Mouse (Mus musculus): Measurements from ENCODE around the gene Dcst1. TPM values are rescaled to one million over a fixed set of nuclear protein-coding genes. Genes with fewer than 3 reads are reported as not detected.

Dcst1 gene
- polyA plus RNA-seq, 1 experiment from 2014 or later = 0.23 TPM

DNA sequence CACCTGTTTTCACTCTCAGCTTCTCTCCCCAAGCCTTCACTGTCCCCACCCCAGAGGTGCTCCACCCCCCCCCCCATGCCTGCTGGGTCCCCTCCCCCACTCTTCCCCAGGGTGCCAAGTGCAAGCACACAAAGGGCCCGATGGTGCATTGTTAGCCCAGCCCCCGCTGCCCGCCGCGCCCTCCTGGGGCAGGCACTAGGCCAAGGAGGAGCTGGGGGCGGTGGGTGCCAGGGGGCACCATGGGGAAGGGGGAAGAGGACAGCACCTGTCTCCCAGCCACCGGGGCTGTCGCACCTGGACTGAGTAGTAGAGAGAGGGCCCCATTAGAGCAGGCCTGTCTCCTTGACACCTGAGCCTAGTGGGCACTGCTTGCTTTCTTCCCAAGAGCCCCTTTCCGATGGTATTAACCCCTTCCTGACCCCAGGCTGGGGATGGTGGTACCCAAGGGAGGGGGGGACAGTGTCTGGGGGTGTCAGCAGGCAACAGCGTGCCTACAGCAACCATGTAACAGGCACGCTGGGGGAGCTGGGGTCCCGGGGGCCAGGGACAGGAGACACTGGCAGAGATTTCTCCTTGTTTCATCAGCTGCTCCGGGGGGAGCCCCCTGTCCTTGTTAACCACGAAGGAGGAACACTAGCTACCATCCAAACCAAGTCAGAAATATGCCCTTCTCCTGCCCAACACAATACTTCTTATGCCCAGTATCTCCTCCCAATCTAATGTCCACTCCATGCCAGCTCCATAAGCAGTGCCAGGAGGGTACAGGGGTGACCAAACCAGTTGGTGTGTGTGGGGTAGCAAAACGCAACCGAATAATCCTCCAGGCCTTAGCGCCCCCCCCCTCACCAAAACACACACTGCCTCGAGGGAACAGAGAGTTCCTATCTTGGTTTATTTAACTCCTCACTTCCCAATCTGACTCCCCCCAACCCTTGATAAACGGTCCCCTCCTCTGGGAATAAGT lies 25.9 kb upstream of the Dcst1 start:
- Histone ChIP-seq H3K4me2 (peak overlapping the region; percentile 84), H3K27ac (ENCODE audit: low read depth, low read length) (no peak overlapping the region), H3K9ac (ENCODE audit: low read length) (peak overlapping the region; percentile 60), H3K4me1 (ENCODE audit: control insufficient read depth, insufficient read depth, low read length) (peaks cover 38% of the 10 kb centered on the region), H3K4me3 (ENCODE audit: low read depth, low read length) (peak overlapping the region; percentile 44), H3K36me3 (ENCODE audit: control insufficient read depth, insufficient read depth, low read length) (no peaks in the 10 kb centered on the region), H3K9me3 (ENCODE audit: control insufficient read depth, low read length) (no peaks in the 10 kb centered on the region), H3K27me3 (ENCODE audit: control insufficient read depth, insufficient read depth, low read length) (peaks cover 16% of the 10 kb centered on the region)
- ATAC-seq (ENCODE audit: low FRiP score) (no peak), DNase-seq (ENCODE audit: low spot score, missing footprints) (peak; percentile 92)
- WGBS = 11% methylated on average over 19 of the region's 19 CpGs

DNA sequence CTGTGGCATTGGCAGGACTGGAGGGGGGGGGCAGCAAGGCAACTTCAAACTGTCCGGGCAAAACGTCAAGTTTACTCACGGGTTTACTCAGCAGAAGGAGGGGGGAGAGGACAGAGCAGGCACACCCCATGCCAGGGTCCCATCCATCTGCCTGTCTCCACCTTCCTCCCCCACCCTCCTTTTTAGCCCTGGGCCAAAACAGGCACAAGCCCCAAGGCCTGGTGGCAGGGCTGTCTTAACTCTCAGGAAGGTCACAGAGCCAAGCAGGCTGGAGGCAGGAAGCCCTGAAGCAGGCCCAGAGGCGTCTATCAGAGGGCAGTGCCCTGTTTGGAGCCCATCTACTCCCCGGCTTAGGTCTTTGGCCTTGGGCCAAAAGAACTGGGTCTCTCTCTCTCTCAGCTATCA lies 25.1 kb upstream of the Dcst1 start:
- Histone ChIP-seq H3K4me3 (ENCODE audit: low read depth, low read length) (no peak overlapping the region), H3K27ac (ENCODE audit: low read depth, low read length) (no peak overlapping the region)

DNA sequence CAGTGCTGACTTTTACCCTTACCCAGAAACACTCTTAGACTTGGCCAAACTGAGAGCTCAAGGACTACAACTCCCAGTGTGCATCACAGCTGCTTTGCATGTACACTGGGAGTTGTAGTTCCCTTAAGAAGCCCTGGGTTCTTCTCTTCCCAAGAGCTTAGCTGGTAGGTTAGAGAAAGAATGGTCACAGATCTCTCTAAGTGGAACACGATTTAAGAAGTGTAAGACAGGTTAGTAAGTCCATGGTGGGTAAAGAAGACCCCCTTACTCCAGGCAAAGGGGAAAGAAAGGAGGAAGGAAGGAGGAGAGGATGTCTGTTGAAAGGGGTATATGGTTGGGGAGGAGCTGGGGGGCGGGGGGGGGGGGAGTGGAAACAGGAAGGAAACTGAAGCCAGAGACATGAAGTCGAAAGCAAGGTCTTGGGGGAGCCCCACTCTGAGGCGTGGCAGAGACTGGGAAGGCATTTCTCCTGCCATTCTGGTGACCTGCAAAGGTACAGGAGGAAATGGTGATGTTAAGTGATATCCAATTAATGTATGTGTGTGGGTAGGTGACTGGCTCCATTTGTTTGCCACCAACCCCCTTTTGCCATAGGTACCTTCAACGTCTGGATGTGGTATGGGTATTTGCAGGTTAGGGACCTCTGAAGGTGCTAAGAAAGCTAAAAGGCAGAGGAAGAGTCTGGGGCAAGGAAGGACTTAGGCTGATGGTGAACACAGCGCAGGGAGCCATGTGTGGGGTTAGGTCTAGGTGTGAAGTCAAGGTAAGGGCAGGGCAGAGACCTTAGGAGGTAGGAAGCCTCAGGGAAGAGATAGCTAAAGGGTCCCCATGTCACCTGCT lies 24.1 kb upstream of the Dcst1 start:
- Histone ChIP-seq H3K9me3 (ENCODE audit: control insufficient read depth, low read length) (no peaks in the 10 kb centered on the region), H3K27me3 (ENCODE audit: control insufficient read depth, insufficient read depth, low read length) (peaks cover 11% of the 10 kb centered on the region), H3K36me3 (ENCODE audit: control insufficient read depth, insufficient read depth, low read length) (no peaks in the 10 kb centered on the region), H3K4me1 (ENCODE audit: control insufficient read depth, insufficient read depth, low read length) (peaks cover 33% of the 10 kb centered on the region), H3K4me2 (no peak overlapping the region), H3K4me3 (ENCODE audit: low read depth, low read length) (no peak overlapping the region), H3K9ac (ENCODE audit: low read length) (no peak overlapping the region), H3K27ac (ENCODE audit: low read depth, low read length) (no peak overlapping the region)
- DNase-seq (ENCODE audit: low spot score, missing footprints) = no peak
- whole genome bisulfite sequencing = 66% methylated on average over 6 of the region's 6 CpGs
- ATAC-seq (ENCODE audit: low FRiP score) = no peak

More for the DNA sequence above, 25.1 kb upstream of the Dcst1 start:
- H3K27me3 ChIP-seq (ENCODE audit: control insufficient read depth, insufficient read depth, low read length) = peaks cover 11% of the 10 kb centered on the region
- WGBS = 61% methylated on average over 5 of the region's 5 CpGs
- ATAC-seq (ENCODE audit: low FRiP score) (no peak), DNase-seq (ENCODE audit: low spot score, missing footprints) (no peak)
- no peak overlapping the region for H3K9ac ChIP-seq (ENCODE audit: low read length)
- H3K36me3 ChIP-seq (ENCODE audit: control insufficient read depth, insufficient read depth, low read length) = no peaks in the 10 kb centered on the region
- H3K4me1 ChIP-seq (ENCODE audit: control insufficient read depth, insufficient read depth, low read length) = peaks cover 33% of the 10 kb centered on the region
- no peaks in the 10 kb centered on the region for H3K9me3 ChIP-seq (ENCODE audit: control insufficient read depth, low read length)
- no peak overlapping the region for H3K4me2 ChIP-seq

DNA sequence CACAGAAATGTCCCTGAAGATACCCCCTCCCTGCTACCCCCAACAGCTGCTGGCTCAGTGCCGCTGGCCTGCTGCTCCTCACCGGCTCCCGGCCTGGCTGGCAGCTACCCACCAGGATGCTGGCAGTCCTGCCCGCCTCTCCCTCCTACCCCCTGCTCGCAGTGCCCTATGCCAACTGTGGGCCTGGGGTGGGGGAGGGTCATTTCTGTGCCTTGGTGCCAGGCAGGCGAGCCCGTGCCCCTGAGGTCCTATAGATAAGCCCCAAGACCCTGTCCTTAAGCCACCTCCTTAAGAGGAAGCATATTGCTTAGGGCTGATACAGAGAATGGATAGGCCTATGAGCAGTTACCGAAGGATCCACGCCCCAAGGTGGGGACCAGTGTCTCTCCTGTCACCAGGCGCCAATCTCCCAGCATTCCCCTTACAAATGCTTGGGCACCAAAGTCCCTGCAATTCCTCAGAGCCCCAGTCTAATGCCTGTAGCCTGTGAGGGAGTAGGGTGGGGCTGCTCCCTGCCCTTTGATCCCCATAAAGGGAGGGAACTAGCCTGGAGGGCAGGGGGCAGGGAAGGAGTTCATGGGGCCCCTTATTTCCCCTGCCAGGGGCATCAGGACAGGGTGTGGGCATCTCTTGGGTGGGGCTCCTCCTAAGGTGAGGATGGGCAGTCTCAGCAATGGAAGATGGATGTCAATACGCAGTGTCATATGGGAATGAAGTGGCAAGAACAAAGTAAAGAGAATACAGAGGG lies 23.3 kb upstream of the Dcst1 start:
- no peak overlapping the region for H3K27ac ChIP-seq (ENCODE audit: low read depth, low read length)
- peaks cover 33% of the 10 kb centered on the region for H3K4me1 ChIP-seq (ENCODE audit: control insufficient read depth, insufficient read depth, low read length)
- no peak overlapping the region for H3K9ac ChIP-seq (ENCODE audit: low read length)
- H3K4me2 ChIP-seq = no peak overlapping the region
- H3K4me3 ChIP-seq (ENCODE audit: low read depth, low read length) = no peak overlapping the region
- 77% methylated on average over 11 of the region's 11 CpGs for WGBS
- ATAC-seq (ENCODE audit: low FRiP score) (no peak), DNase-seq (ENCODE audit: low spot score, missing footprints) (no peak)
- no peaks in the 10 kb centered on the region for H3K36me3 ChIP-seq (ENCODE audit: control insufficient read depth, insufficient read depth, low read length)
- H3K27me3 ChIP-seq (ENCODE audit: control insufficient read depth, insufficient read depth, low read length) = peaks cover 11% of the 10 kb centered on the region
- H3K9me3 ChIP-seq (ENCODE audit: control insufficient read depth, low read length) = no peaks in the 10 kb centered on the region

DNA sequence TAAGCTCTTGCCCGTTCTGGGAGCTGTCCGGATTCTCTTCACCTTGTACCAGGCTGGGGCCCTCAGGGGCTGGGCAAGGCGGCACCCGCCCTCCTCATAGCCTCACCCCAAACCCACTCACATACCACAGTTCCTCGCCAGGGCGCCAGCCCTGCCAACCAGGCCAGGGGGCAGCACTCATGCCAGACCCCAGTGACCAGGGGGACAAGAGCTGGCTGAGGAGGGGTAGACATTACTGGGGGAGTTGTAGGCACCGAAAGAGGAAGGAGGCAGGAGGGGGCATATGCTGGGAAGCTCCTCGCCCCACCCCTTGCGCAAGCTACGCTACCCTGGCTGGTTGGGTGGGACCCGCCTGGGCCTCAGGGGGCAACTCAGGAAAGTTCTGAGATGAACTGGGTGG lies 22.6 kb upstream of the Dcst1 start:
- DNase-seq (ENCODE audit: low spot score, missing footprints) (no peak), ATAC-seq (ENCODE audit: low FRiP score) (no peak)
- 71% methylated on average over 11 of the region's 11 CpGs for WGBS
- Histone ChIP-seq H3K27ac (ENCODE audit: low read depth, low read length) (no peak overlapping the region), H3K4me1 (ENCODE audit: control insufficient read depth, insufficient read depth, low read length) (peaks cover 27% of the 10 kb centered on the region), H3K4me2 (no peak overlapping the region), H3K27me3 (ENCODE audit: control insufficient read depth, insufficient read depth, low read length) (peaks cover 11% of the 10 kb centered on the region), H3K9me3 (ENCODE audit: control insufficient read depth, low read length) (no peaks in the 10 kb centered on the region), H3K9ac (ENCODE audit: low read length) (no peak overlapping the region), H3K36me3 (ENCODE audit: control insufficient read depth, insufficient read depth, low read length) (no peaks in the 10 kb centered on the region), H3K4me3 (ENCODE audit: low read depth, low read length) (no peak overlapping the region)

- no peak overlapping the region for H3K4me2 ChIP-seq
- no peak overlapping the region for H3K27ac ChIP-seq (ENCODE audit: low read depth, low read length)
- H3K9me3 ChIP-seq (ENCODE audit: control insufficient read depth, low read length) = no peaks in the 10 kb centered on the region
- DNase-seq (ENCODE audit: low spot score, missing footprints) (no peak), ATAC-seq (ENCODE audit: low FRiP score) (no peak)
- WGBS = 53% methylated on average over 17 of the region's 17 CpGs
- no peaks in the 10 kb centered on the region for H3K36me3 ChIP-seq (ENCODE audit: control insufficient read depth, insufficient read depth, low read length)
- H3K4me1 ChIP-seq (ENCODE audit: control insufficient read depth, insufficient read depth, low read length) = peaks cover 20% of the 10 kb centered on the region
- H3K27me3 ChIP-seq (ENCODE audit: control insufficient read depth, insufficient read depth, low read length) = peaks cover 6% of the 10 kb centered on the region
- H3K4me3 ChIP-seq (ENCODE audit: low read depth, low read length) = no peak overlapping the region
- H3K9ac ChIP-seq (ENCODE audit: low read length) = no peak overlapping the region
Measured at GRCm38 (mm10) chr3:89386438-89387420, 21.7 kb upstream of the Dcst1 start.

DNA sequence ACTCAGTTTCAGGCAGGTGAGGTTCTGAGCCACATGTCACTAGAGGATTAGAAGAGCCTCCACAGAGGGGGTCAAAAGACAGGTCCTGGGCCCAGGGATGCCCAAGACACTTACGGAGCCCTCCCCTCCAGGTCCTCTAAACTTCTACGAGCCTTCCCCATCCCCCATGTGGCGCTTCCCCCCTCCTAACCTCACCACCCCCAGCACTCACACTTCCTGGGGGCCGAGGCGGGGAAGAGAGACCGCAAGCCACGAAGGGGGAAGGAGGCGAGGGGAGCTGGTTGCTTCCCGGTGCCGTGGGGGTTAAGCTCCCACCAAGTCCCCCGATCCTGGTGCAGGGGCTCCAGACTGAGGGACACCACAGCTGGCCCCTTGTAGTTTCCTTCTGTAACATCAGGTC lies 20.4 kb upstream of the Dcst1 start:
- no peak overlapping the region for H3K9ac ChIP-seq (ENCODE audit: low read length)
- no peak overlapping the region for H3K4me3 ChIP-seq (ENCODE audit: low read depth, low read length)
- no peaks in the 10 kb centered on the region; the same call in 1 of the 2 replicates for H3K27me3 ChIP-seq (ENCODE audit: control insufficient read depth, insufficient read depth, low read length)
- peaks cover 10% of the 10 kb centered on the region for H3K4me1 ChIP-seq (ENCODE audit: control insufficient read depth, insufficient read depth, low read length)
- WGBS = 41% methylated on average over 11 of the region's 11 CpGs
- DNase-seq (ENCODE audit: low spot score, missing footprints) = no peak
- no peak overlapping the region for H3K27ac ChIP-seq (ENCODE audit: low read depth, low read length)
- H3K4me2 ChIP-seq = no peak overlapping the region
- no peaks in the 10 kb centered on the region for H3K9me3 ChIP-seq (ENCODE audit: control insufficient read depth, low read length)
- no peak for ATAC-seq (ENCODE audit: low FRiP score)
- no peaks in the 10 kb centered on the region for H3K36me3 ChIP-seq (ENCODE audit: control insufficient read depth, insufficient read depth, low read length)

Measured in midbrain, embryonic 11.5 days (tissue).